Mouse (Mus musculus) MEL (cell line): ENCODE data around the gene Fgfr2.

Source experiments
- CTCF ChIP-seq, 3 experiments: IDR thresholded peaks in 2 of 3; conservative IDR thresholded peaks in 1 of 3; 2 replicates each; pipeline ENCODE4 v1.5.1; 2011 to 2012; ENCODE audit warnings: low read length in 3 of 3, low read depth in 2 of 3, mild to moderate bottlenecking in 2 of 3, improper control_type of control experiment in 1 of 3, inconsistent platforms in 1 of 3, mixed read lengths in 1 of 3, moderate library complexity in 1 of 3; ENCODE audit not compliant: control insufficient read depth in 1 of 3, insufficient read depth in 1 of 3, poor library complexity in 1 of 3, severe bottlenecking in 1 of 3
- POLR2A ChIP-seq, 2 experiments: IDR thresholded peaks; 2 replicates each; pipeline ENCODE4 v1.6.1; 2011 to 2012; ENCODE audit warnings: low read length in 2 of 2, mild to moderate bottlenecking in 2 of 2, control low read depth in 1 of 2, improper control_type of control experiment in 1 of 2, low read depth in 1 of 2, moderate library complexity in 1 of 2; ENCODE audit not compliant: control insufficient read depth in 1 of 2, insufficient read depth in 1 of 2, poor library complexity in 1 of 2
- TAL1 ChIP-seq: IDR thresholded peaks from 2 replicates; pipeline ENCODE4 v1.6.1; 2012; ENCODE audit warnings: mild to moderate bottlenecking, inconsistent platforms, low read length, moderate library complexity, mixed read lengths
- TCF12 ChIP-seq: IDR thresholded peaks from 2 replicates; pipeline ENCODE4 v1.6.1; 2014; ENCODE audit warnings: low read depth, mild to moderate bottlenecking, inconsistent platforms, low read length, improper control_type of control experiment, moderate library complexity

GRCm38 (mm10) chr7:130278000-130278737 lies 2845.0 kb downstream of the Fgfr2 start:
- no peak for TF ChIP-seq TCF12
- TF ChIP-seq CTCF (IDR thresholded peaks at IDR 0.05 in 2 of 3, conservative IDR thresholded peaks at IDR 0.05 in 1 of 3; ENCODE audit: control insufficient read depth in 1 of 3, insufficient read depth in 1 of 3, low read depth in 2 of 3, low read length in 3 of 3, poor library complexity in 1 of 3, severe bottlenecking in 1 of 3): no peak
- TF ChIP-seq TAL1: no peak
- TF ChIP-seq POLR2A (IDR thresholded peaks at IDR 0.05; ENCODE audit: control insufficient read depth in 1 of 2, insufficient read depth in 1 of 2, low read depth in 1 of 2, low read length in 2 of 2, poor library complexity in 1 of 2): no peak
